Mouse (Mus musculus) ES-E14 (cell line): ENCODE results near the gene Slc35b1. TPM values are rescaled to one million over a fixed set of nuclear protein-coding genes. Genes with fewer than 3 reads are reported as not detected.

Source experiments
- DNase-seq: peaks from one replicate; pipeline ENCODE4 v3.0.0-alpha.2; 2013; ENCODE audit warnings: low read depth, low spot score
- H3K27ac ChIP-seq: 2 replicates; pipeline ENCODE4 v1.5.1; 2012; ENCODE audit warnings: low read depth, mild to moderate bottlenecking, low read length, moderate library complexity, mixed read lengths; ENCODE audit not compliant: poor library complexity, insufficient read depth, severe bottlenecking
- H3K36me3 ChIP-seq: 2 replicates; pipeline ENCODE4 v1.6.1; 2012; ENCODE audit warnings: mild to moderate bottlenecking, low read length, moderate library complexity, mixed read lengths; ENCODE audit not compliant: control insufficient read depth, poor library complexity, insufficient read depth, severe bottlenecking
- H3K4me1 ChIP-seq, 2 experiments: fragments of 150-350 bp in 1 of 2; sonication (generic) in 1 of 2; 2 replicates each; pipeline ENCODE4 v1.6.1; 2012; ENCODE audit warnings: low read length in 2 of 2, mild to moderate bottlenecking in 1 of 2, mixed read lengths in 1 of 2; ENCODE audit not compliant: control insufficient read depth in 2 of 2, insufficient read depth in 2 of 2, poor library complexity in 1 of 2
- H3K4me3 ChIP-seq, 2 experiments: fragments of 150-350 bp in 1 of 2; sonication (generic) in 1 of 2; 2 replicates each; pipeline ENCODE4 v1.5.1; 2012; ENCODE audit warnings: low read length in 2 of 2, low read depth in 1 of 2, mild to moderate bottlenecking in 1 of 2, mixed read lengths in 1 of 2; ENCODE audit not compliant: insufficient read depth in 1 of 2, poor library complexity in 1 of 2, severe bottlenecking in 1 of 2
- H3K9ac ChIP-seq: 2 replicates; pipeline ENCODE4 v1.6.1; 2012; ENCODE audit warnings: low read depth, mild to moderate bottlenecking, low read length, mixed read lengths; ENCODE audit not compliant: poor library complexity, insufficient read depth, severe bottlenecking
- H3K9me3 ChIP-seq: fragments of 150-350 bp; sonication (generic); 2 replicates; pipeline ENCODE4 v1.6.1; 2012; ENCODE audit warnings: low read depth, mild to moderate bottlenecking, low read length; ENCODE audit not compliant: control insufficient read depth, insufficient read depth
- CHD2 ChIP-seq: IDR thresholded peaks from 2 replicates; pipeline ENCODE4 v1.6.1; 2014; ENCODE audit warnings: mild to moderate bottlenecking, low read depth, low read length, inconsistent platforms
- HCFC1 ChIP-seq: IDR thresholded peaks from 2 replicates; pipeline ENCODE4 v1.6.1; 2012; ENCODE audit warnings: low read length, inconsistent platforms, borderline replicate concordance; ENCODE audit not compliant: insufficient read depth
- MAFK ChIP-seq: IDR thresholded peaks from 2 replicates; pipeline ENCODE4 v1.6.1; 2014; ENCODE audit warnings: mild to moderate bottlenecking, low read depth, low read length, inconsistent platforms; ENCODE audit not compliant: insufficient read depth
- ZC3H11A ChIP-seq: IDR thresholded peaks from 2 replicates; pipeline ENCODE4 v1.6.1; 2012; ENCODE audit warnings: low read depth, mild to moderate bottlenecking, inconsistent platforms, low read length, borderline replicate concordance
- ZNF384 ChIP-seq: IDR thresholded peaks from 2 replicates; pipeline ENCODE4 v1.6.1; 2012; ENCODE audit warnings: low read depth, low read length, inconsistent platforms
- in situ Hi-C, 2 experiments: fragments of 600-800 bp; cut with MboI; formaldehyde crosslinking; loops; one replicate each; pipeline ENCODE4 v1.15.1; 2025; ENCODE audit warnings: low sequenced_read_pairs in 2 of 2, inconsistent platforms in 1 of 2; ENCODE audit not compliant: unreplicated experiment in 2 of 2
- total RNA-seq: library from RNA; depleted of rRNA; stranded (reverse); fragments of 300-350 nt; gene quantifications from 2 replicates; pipeline ENCODE4 v1.2.3, GENCODE M21; 2012

The Slc35b1 gene
- total RNA-seq, 1 experiment = 156 TPM

DNA sequence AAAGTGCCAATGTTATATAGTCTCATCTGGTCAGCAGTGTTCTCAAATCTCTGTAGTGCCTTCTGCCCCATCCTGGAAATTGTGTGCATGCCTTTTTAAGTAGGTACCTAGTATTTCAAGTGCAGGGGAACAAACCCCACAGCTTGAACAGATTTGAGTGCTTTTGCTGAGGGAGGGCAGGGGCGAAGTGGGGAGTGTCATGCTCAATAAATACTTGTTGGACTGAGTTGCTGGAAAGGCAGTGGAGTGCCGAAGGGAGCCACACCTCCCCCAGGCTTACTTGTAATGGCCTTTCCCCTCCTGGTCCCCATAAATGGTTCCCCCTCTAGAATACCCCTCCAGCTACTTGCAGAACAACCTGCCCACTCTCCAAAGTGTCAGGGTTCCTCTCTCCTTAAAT, 40.3 kb upstream of the Slc35b1 start:
- peaks cover 0 to 8% of the 10 kb centered on the region in 2 experiments; a peak in 2 of 4 replicates for H3K4me1 ChIP-seq
- H3K27ac ChIP-seq = no peak overlapping the region
- H3K9ac ChIP-seq = no peak overlapping the region
- in situ Hi-C loops = no loop called here
- DNase-seq = no peak
- no peaks in the 10 kb centered on the region for H3K9me3 ChIP-seq
- peaks cover 11% of the 10 kb centered on the region for H3K36me3 ChIP-seq
- H3K4me3 ChIP-seq = no peak overlapping the region
- no peak for TF ChIP-seq ZNF384
- TF ChIP-seq CHD2 = no peak
- no peak for TF ChIP-seq HCFC1
- no peak for TF ChIP-seq MAFK
- TF ChIP-seq ZC3H11A = no peak

DNA sequence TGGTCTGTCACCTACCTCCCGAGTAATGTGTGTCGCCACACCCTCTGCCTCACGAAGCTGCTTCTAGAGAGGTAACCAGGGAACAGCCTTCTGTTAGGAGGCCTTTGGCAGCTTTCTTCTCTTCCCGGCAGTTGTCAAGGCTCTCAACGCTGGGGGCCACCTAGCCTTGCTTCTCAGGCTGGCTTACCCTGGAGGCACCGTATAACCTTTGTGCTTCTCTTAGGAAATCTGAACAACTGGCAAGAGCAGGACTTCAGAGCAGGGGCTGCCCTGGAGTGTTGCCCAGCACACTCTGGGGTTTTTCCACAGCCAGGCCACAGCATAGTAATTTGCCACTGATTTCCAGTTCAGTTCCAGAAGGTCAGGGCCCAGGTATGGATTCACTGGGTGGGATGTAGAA, 34.2 kb upstream of the Slc35b1 start:
- in situ Hi-C loops = no loop called here
- no peak for TF ChIP-seq CHD2
- TF ChIP-seq MAFK = no peak
- TF ChIP-seq ZNF384 = no peak
- no peak for TF ChIP-seq HCFC1
- TF ChIP-seq ZC3H11A = no peak
- no peak overlapping the region for H3K4me3 ChIP-seq
- H3K27ac ChIP-seq = no peak overlapping the region
- H3K9ac ChIP-seq = no peak overlapping the region
- H3K36me3 ChIP-seq = peaks cover 12% of the 10 kb centered on the region
- no peaks in the 10 kb centered on the region for H3K9me3 ChIP-seq
- 0 out of 4 replicates have a peak, but pooled peaks cover 1 to 4% of the 10 kb centered on the region in 2 experiments for H3K4me1 ChIP-seq
- DNase-seq = no peak

- Histone ChIP-seq H3K27ac (no peak overlapping the region), H3K9ac (no peak overlapping the region), H3K4me1 (0 out of 4 replicates have a peak, but pooled peaks cover 0 to 4% of the 10 kb centered on the region in 2 experiments), H3K36me3 (peaks cover 13% of the 10 kb centered on the region), H3K4me3 (no peak overlapping the region), H3K9me3 (no peaks in the 10 kb centered on the region)
- TF ChIP-seq ZNF384 (no peak), ZC3H11A (no peak), MAFK (no peak), CHD2 (no peak), HCFC1 (no peak)
- DNase-seq = no peak
- in situ Hi-C loops = no loop called here
Measured at GRCm38 (mm10) chr11:95350960-95351359, 33.5 kb upstream of the Slc35b1 start.

DNA sequence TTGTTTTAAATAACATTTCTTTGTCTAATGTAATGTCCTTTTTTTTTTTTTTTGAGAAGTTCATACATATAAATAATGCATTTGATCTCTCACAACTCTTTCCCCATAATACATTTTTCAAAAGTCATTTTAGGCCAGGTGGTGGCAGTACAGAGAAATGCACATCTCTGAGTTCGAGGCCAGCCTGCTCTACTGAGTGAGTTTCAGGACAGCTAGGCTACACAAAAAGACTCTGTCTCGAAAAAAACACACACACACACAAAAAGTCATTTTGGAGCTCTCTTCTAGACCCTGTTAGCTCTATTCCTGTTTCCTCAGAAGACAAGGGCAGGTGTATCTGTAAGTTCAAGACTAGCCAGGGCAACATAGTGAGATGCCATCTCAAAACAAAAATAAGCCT, 31.8 kb upstream of the Slc35b1 start:
- no peak overlapping the region for H3K4me3 ChIP-seq
- H3K4me1 ChIP-seq = peaks cover 3 to 4% of the 10 kb centered on the region in 2 experiments; a peak in 1 of 4 replicates
- DNase-seq = no peak
- peaks cover 17% of the 10 kb centered on the region; the same call in 1 of the 2 replicates for H3K36me3 ChIP-seq
- no peaks in the 10 kb centered on the region for H3K9me3 ChIP-seq
- no peak overlapping the region for H3K27ac ChIP-seq
- no peak overlapping the region for H3K9ac ChIP-seq
- in situ Hi-C loops = no loop called here
- TF ChIP-seq CHD2 = no peak
- TF ChIP-seq ZC3H11A = no peak
- TF ChIP-seq MAFK = no peak
- TF ChIP-seq HCFC1 = no peak
- TF ChIP-seq ZNF384 = no peak

DNA sequence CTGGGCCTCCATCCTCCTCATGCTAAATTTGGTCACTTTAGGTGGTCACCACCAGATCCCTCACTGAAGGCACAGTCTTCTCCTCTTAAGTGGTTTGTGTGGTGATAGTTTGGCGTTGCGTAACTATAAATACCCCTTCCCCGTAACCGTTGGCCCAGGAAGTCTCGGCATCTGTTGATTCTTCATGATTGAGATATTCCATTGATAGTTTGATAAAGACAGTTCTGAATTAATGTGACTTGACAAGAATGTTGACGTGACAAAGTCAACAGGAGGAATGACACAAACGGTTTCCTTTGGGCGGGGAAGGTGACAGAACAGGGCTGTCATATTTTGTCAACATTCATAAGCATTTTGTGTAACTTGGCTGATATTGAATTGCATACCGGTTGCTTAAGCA, 31.3 kb upstream of the Slc35b1 start:
- H3K36me3 ChIP-seq = peaks cover 17% of the 10 kb centered on the region; the same call in 1 of the 2 replicates
- in situ Hi-C loops = no loop called here
- TF ChIP-seq CHD2 = no peak
- TF ChIP-seq ZC3H11A = no peak
- no peak for TF ChIP-seq ZNF384
- TF ChIP-seq HCFC1 = no peak
- TF ChIP-seq MAFK = no peak
- no peak overlapping the region for H3K4me3 ChIP-seq
- H3K27ac ChIP-seq = no peak overlapping the region
- H3K9me3 ChIP-seq = no peaks in the 10 kb centered on the region
- H3K4me1 ChIP-seq = peaks cover 4 to 6% of the 10 kb centered on the region in 2 experiments; a peak in 1 of 4 replicates
- DNase-seq = no peak
- H3K9ac ChIP-seq = no peak overlapping the region
